Mouse (Mus musculus) kidney, postnatal 25 days (tissue): ENCODE measurements around the gene Maf.

Experiments
- DNase-seq, 2 experiments: peaks; one replicate each; pipeline ENCODE4 v3.0.0; 2021; ENCODE audit warnings: mixed read lengths in 2 of 2

The Maf gene

GRCm38 (mm10) chr8:115705591-115706110, 1.9 kb downstream of the Maf start:
- DNase-seq = peak; percentile 55 to 67

- DNase-seq = no peak
These were observed 4.5 kb downstream of the Maf start for GRCm38 (mm10) chr8:115703056-115703455.

- no peak for DNase-seq
These were observed 6.6 kb downstream of the Maf start for GRCm38 (mm10) chr8:115701001-115701400.

- no peak for DNase-seq
These were observed 8.4 kb downstream of the Maf start for GRCm38 (mm10) chr8:115699151-115699550.

GRCm38 (mm10) chr8:115697410-115697809, 10.2 kb downstream of the Maf start:
- DNase-seq = no peak

- no peak for DNase-seq
These were observed 10.9 kb downstream of the Maf start for GRCm38 (mm10) chr8:115696661-115697060.

- DNase-seq = no peak
These were observed 20.2 kb downstream of the Maf start for GRCm38 (mm10) chr8:115687349-115687748.

GRCm38 (mm10) chr8:115683309-115683708, 24.3 kb downstream of the Maf start:
- no peak for DNase-seq

- no peak for DNase-seq
These were observed 28.1 kb downstream of the Maf start for GRCm38 (mm10) chr8:115679539-115679938.

GRCm38 (mm10) chr8:115664866-115665265, 42.7 kb downstream of the Maf start:
- no peak for DNase-seq

- DNase-seq = no peak
These were observed 57.5 kb downstream of the Maf start for GRCm38 (mm10) chr8:115650110-115650521.

- no peak for DNase-seq
These were observed 62.5 kb downstream of the Maf start for GRCm38 (mm10) chr8:115645139-115645538.

GRCm38 (mm10) chr8:115641936-115642335, 65.7 kb downstream of the Maf start:
- DNase-seq = no peak

GRCm38 (mm10) chr8:115639951-115640350, 67.6 kb downstream of the Maf start:
- no peak for DNase-seq

- DNase-seq = no peak
These were observed 70.8 kb downstream of the Maf start for GRCm38 (mm10) chr8:115636751-115637150.
